Mouse (Mus musculus) A20 (cell line): Measurements from ENCODE around the gene Myo15.
"Not testable (repeated sequence)": the region's sequence is repeated elsewhere in the genome, so short reads cannot be mapped to it uniquely, and the experiment has no call there.

Experiments
- DNase-seq: peaks from one replicate; pipeline ENCODE4 v3.0.0-alpha.2; 2011; ENCODE audit warnings: low read depth, low spot score

Gene Myo15

GRCm38 (mm10) chr11:60507281-60507680 is 38.1 kb downstream of the Myo15 start:
- no peak for DNase-seq

- DNase-seq: no peak
Observed at GRCm38 (mm10) chr11:60508950-60509349, 39.8 kb downstream of the Myo15 start.

GRCm38 (mm10) chr11:60509500-60509899 is 40.4 kb downstream of the Myo15 start:
- DNase-seq: no peak

- DNase-seq: no peak
Observed at GRCm38 (mm10) chr11:60511893-60512292, 42.8 kb downstream of the Myo15 start.

GRCm38 (mm10) chr11:60512520-60512919 is 43.4 kb downstream of the Myo15 start:
- DNase-seq: peak; percentile 42

GRCm38 (mm10) chr11:60514941-60515340 is 45.8 kb downstream of the Myo15 start:
- DNase-seq: no peak

GRCm38 (mm10) chr11:60518305-60518704 is 49.2 kb downstream of the Myo15 start:
- no peak for DNase-seq

GRCm38 (mm10) chr11:60522027-60522426 is 52.9 kb downstream of the Myo15 start:
- no peak for DNase-seq

- no peak for DNase-seq
Observed at GRCm38 (mm10) chr11:60522661-60523365, 53.7 kb downstream of the Myo15 start.

- no peak for DNase-seq
Observed at GRCm38 (mm10) chr11:60526461-60526860, 57.3 kb downstream of the Myo15 start.

GRCm38 (mm10) chr11:60535676-60536075 is 66.5 kb downstream of the Myo15 start:
- no peak for DNase-seq

GRCm38 (mm10) chr11:60536180-60536858 is 67.2 kb downstream of the Myo15 start, which contains the start of gene Alkbh5:
Gene Alkbh5 (plus strand): TSS chr11:60536381.
- peak; percentile 28 for DNase-seq

- DNase-seq: peak; percentile 96
Observed at GRCm38 (mm10) chr11:60536859-60537467, 67.8 kb downstream of the Myo15 start.

GRCm38 (mm10) chr11:60537468-60538347 is 68.6 kb downstream of the Myo15 start:
- peak; percentile 97 for DNase-seq

GRCm38 (mm10) chr11:60538371-60539281 is 69.5 kb downstream of the Myo15 start:
- DNase-seq: peak; percentile 59

GRCm38 (mm10) chr11:60539540-60539939 is 70.4 kb downstream of the Myo15 start:
- DNase-seq: no peak

- DNase-seq: peak; percentile 18
Observed at GRCm38 (mm10) chr11:60540002-60540610, 71.0 kb downstream of the Myo15 start.

GRCm38 (mm10) chr11:60540761-60541160 is 71.6 kb downstream of the Myo15 start:
- DNase-seq: no peak

- DNase-seq: no peak
Observed at GRCm38 (mm10) chr11:60541831-60542230, 72.7 kb downstream of the Myo15 start.

GRCm38 (mm10) chr11:60543211-60543610 is 74.1 kb downstream of the Myo15 start:
- not testable (repeated sequence) for DNase-seq
